Mouse (Mus musculus) thymus, adult 2 months (tissue): ENCODE data around the gene Tbc1d8b.

Experiments
- CTCF ChIP-seq: fragments of 200-500 bp; IDR thresholded peaks from 2 replicates; pipeline ENCODE4 v1.5.1; 2012; ENCODE audit warnings: mild to moderate bottlenecking, control low read depth, low read length, moderate library complexity, borderline replicate concordance; ENCODE audit not compliant: control insufficient read depth, poor library complexity, insufficient read depth; ENCODE audit errors: extremely low read depth
- POLR2A ChIP-seq: fragments of 200-500 bp; IDR thresholded peaks from 2 replicates; pipeline ENCODE4 v1.6.1; 2012; ENCODE audit warnings: mild to moderate bottlenecking, low read length, control low read depth, moderate library complexity; ENCODE audit not compliant: control insufficient read depth, poor library complexity, insufficient read depth; ENCODE audit errors: extremely low read depth

DNA sequence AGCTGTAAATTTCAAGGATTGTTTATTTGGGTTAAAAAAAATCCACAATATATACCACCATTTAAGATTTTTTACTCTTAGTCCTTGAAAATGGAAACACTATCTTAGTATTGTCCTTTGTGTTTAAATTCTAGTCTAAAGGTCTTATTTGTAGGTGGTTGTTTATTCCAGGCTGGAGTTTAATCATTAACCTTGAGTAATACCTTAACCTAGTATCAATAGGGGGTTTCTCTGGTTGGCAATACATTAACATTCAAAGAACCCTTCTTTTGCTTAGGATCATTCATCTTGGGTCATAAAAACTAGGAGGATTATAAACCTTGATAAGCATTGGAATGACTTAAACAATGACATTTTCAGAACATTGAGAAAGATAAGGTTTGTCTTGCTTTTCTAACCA, 44.4 kb upstream of the Tbc1d8b start:
- TF ChIP-seq POLR2A (no peak), CTCF (no peak)
